Mouse (Mus musculus) mouse trophoblast stem cell (cell line): ENCODE data around the gene Trib2.

Experiments
- in situ Hi-C, 2 experiments: fragments of 300-500 bp; cut with MseI, MboI; formaldehyde crosslinking; loops; 2 replicates in 1 of 2; 3 replicates in 1 of 2; pipeline ENCODE4 v1.15.1; 2025

Gene Trib2

DNA sequence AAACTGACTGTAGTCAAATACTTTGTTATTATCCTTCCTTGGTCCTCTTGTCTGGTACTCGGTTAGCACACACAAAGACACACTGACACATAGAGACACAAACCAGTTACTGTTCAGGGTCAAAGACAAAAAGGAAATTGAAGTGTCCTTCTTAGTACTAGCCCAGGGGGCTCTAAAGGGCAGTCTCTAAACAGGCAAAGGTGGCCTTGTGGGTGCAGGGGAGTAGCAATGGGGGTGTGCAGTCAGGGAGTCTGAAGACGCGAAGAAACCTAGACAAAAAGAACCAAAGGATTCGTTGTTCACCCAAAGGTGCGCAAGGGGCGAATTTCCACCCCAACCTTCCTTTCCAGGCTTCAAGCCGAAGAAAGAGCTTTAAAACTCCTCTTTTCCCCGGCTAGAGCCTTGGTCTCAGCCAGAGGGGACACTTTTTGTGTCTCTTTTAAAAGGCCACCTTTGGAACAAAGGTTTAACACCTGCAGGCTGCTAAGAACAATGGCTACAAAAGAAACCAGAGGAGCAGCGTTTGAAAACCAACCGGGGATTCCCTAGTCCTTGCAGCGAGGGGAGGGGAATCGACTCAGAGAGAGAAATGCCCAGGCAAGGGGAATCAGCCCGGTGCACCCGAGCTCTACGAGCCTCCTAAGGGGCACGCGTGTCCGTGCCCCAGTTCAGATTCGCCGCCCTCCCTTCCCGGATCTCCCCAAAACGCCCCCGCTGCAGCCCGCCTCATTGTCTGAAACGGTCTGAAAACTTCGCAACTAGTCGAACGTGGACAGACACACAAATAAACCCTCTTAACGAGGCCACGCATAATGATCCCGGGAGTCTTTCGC lies 2.3 kb downstream of the Trib2 start:
- in situ Hi-C loops: no loop called here

DNA sequence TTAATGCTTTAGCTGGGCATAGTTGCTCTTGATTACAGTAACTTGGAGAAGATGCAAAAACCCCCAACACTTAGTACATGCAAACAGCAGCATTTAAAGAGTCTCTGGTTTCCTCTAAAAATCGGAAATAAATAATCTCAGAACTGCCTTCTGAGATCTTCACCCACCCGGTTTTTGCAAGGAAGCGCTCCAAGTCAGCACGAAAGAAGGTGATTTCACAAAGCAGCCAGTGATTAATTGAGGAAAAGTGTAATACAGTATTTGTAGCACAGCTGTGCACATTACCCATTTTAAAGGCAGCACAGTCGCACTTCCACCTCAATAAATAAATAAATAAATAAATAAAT lies 2.9 kb downstream of the Trib2 start:
- in situ Hi-C loops: no loop called here

DNA sequence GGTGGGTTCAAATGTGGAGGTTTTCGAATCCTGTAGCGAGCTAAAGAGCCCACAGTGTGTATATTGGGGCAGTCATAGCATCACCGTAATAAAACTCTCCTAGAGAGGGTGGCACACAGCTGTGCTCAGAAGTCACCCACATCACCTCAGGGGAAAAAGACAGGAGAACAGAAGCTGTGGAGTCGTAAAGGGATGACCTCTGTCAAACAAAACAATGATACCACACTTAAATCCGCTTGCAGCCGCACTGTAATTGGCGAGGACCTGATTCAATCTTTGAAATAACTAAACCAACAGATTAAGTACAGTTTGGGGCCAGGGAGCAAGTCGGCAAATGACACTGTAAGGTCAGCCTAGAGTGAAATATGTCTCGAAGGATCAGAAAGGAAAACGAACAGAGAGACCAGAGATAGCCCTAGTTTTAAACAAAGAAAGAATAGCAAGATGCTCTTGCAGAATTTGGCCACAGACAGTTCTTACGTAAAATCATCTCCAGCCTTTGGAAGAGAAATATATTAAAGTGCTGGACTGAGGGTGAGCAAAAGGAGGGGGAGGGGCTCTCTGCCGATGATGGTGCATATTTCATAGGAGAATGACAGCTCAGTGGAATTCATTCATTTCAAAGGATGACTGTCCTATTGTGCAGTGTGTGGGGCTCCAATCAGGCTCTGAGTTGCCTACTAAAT lies 3.4 kb downstream of the Trib2 start:
- in situ Hi-C loops: no loop called here

DNA sequence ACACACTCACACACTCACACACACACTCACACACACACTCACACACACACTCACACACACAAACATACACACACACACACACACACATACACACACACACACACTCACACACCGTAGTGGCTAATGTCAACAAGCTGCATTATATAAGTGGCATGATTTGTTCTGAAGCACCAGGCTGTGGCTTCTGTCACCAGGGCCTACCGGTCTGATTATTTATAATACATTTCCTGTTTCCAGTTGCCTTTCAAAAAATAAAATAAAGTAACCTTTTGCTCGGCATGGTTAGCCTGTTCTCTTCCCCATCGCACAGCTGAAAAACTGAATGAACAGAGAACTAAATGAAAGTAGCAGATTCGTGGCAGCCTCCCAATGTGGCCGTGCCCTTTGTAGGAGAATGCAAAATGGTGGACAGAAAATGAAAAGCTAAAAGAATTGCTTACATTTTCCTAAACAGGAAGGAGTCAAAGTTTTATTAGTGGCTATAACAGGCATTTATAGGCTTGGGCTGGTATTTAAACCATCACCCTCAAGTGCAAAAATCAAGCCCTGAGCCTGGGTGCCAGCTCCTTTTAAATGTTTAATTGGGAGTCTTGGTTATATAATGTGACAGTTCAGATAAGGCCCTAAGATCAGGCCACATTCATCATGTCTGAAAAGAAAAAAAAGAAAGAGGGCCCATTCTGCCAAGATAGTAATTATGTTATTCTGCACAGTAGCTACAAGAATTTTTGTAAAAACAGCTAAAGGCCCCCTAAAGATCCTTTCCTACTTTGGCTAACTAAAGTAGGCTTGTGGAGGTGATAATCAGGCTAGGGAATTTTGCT lies 4.4 kb downstream of the Trib2 start:
- in situ Hi-C loops: no loop called here

DNA sequence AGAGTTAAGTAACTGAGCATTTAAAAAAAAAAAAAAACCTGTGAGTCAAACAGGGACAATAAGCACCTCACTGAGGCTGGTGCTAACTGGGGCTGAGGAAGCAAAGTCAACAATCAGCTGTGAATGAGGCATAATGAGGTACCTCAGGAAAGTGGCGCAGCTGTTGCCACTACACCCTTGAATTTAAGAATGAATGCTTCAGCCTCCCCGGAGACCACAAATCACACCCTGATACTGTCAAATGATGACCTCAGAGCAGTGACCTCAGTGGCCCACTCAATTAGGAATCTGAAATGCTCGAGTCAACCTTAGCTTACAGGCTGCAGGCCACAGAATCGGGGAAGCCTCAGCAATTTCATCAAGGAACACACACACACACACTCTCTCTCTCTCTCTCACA lies 5.0 kb downstream of the Trib2 start:
- in situ Hi-C loops: no loop called here

DNA sequence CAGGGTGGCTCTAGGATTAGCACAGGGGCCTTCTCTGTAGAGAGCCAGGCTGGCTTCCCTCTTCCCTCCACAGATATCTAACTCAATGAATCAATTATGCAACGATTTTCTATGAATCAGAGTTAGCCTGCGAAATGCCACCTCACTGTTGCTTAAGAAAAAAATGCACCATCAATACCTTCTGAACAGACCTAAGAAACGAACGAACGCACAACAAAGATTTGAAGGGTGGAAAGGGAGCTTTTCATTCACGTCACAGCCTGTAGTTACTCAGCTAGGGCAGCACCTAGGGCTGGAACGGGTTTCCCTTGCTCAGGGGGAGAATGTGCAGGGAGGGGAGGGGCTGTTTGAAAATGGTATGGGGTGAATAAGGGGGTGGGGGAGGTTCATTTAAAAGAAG lies 5.8 kb downstream of the Trib2 start:
- in situ Hi-C loops: no loop called here

DNA sequence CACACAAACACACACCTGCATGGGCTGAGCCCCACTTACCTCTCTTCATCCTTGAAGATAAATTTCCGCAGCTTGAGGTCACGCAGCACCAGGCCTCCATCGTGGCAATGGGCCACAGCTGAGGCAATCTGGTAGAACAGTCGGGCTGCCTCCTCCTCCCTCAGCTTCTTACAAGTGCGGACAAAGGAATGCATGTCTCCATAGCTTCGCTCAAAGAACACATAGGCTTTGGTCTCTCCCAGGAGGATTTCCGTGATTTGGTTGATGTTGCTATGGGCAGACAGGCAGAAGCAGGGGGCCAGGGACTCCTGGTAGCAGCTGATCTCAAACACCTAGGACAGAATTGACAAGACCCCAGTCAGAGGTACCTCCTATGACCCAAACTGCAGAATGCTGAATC lies 7.1 kb downstream of the Trib2 start:
- in situ Hi-C loops: no loop called here

DNA sequence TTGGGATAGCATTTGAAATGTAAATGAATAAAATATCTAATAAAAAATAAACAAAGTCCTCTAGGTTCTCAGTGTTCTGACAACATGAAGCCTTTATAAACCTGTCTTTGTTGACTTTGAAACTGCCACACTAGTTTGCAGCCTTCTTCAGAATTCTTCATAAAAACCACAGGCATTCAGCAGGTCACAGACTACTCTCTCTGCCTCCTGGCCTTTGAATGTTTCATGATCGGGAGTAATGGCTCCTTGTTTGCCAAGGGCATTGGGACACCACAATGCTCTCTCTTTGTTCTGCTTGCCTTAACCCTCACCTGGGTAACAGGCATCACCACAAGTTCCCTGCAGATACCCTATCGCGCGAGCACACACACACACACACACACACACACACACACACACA lies 7.5 kb downstream of the Trib2 start:
- in situ Hi-C loops: no loop called here

DNA sequence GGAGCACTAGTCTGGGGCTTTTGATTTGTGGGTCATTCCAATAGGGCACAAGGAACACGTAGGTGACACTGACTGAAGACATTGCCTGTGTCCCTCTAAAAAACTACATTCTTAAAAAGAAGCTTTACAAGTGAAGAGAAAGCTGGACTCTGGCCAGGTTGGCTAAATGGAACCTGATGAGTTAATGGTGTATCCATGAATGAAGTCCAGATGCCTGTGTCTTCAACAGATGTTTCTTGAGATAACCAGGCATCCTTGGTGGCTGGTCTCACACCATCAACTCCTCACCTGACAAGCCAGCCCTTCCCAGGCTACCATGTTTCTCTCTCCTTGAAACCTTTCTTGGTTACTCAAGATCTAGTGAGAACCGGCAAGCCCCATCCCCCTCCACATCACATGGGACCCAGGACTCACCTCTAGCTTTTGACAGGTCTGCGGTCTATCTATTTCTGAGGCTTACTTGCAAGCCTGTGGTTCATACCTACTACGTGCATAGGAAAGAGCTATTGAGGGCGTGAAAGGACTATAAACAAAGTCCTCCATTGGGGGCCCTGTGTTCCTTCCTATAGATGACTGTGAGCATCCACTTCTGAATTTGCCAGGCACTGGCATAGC lies 8.4 kb downstream of the Trib2 start:
- in situ Hi-C loops: no loop called here

DNA sequence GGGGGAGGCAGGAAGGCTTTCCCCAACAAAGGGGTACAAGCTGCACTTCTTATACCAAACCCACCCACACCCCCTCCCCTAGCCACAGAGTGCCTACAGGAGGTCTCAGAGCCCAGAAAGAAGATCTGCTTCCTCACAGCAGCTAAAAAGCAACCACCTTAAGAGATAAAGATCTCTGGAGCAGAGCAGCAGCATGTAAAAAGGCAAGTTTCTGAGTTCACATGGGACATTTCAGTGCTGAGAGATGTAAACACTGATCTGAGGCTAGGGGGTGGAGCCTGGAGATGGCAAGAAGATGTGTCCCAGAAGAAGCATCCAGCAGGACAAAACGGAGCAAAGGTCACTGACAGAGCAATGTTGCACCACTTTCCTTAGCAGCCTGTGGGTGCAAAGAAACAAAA lies 11.8 kb downstream of the Trib2 start:
- in situ Hi-C loops: no loop called here

DNA sequence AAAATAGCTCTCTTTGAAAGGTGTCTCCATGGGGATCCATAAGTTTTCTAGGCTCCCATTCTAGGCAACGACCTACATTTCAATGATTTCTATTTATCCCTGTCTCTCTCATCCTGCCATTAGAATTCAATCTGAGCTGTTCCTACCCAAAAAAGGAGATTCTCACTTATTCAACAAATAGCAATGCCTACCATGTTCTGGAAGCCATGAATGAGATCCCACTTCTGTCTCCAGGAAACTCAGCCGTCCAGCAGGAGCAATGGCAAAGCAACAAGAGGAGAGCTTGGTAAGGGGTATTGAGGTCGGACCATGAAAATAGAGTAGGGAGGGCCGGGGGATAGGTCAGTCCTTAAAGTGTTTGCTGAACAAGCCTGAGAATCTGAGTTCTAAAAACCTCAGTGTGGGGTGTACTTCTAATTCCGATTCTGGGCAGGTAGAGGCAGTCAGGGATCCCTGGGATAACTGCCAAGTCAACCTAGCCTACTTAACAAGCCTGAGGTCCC lies 12.7 kb downstream of the Trib2 start:
- in situ Hi-C loops: no loop called here

DNA sequence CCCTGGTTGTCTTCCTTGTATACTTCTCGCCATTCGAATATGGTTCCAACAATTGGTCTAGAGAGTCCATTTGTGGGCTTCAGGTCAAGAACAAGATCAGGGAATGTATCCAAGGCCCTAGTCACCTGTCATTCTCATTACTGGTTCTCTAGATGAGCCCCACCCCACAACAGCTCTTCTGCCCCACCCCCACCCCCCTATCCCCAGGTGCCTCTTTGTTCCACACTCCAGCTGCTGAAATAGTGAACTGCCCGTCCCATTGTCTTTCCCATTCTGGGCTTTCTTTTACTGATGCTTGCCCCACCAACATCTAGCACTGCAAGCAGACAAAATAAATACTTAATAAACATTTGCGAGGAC lies 15.2 kb downstream of the Trib2 start:
- in situ Hi-C loops: no loop called here

DNA sequence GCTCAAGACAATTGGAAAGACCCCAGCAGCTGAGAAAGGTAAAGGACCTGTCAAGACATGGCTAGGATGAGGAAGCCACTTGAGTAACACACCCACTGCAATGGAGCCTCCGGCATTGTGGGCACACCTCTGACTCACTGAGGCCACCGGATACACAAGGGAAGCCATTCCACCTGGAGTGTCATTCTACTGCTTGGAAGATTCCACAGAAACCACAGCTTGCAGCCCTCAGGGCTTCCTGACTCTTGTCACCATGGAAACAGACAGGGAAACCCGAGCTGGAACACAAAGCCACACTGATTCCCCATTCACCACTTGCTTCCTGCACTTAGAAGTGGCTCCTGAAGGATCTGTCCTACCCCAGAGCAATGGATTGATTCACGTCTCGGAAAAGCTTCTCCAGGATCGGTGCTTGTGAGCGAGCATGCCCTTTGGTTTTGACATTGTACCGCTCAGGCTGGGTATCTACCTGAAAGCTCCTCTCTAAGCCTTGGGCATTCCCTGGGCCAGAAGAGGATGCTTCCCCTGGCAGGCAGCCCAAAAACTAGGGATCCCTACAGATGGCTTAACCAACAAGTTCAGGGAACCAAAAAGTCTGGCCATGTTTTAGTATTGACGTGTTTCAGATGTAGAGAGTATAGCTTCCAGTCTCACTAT lies 15.7 kb downstream of the Trib2 start:
- in situ Hi-C loops: no loop called here

DNA sequence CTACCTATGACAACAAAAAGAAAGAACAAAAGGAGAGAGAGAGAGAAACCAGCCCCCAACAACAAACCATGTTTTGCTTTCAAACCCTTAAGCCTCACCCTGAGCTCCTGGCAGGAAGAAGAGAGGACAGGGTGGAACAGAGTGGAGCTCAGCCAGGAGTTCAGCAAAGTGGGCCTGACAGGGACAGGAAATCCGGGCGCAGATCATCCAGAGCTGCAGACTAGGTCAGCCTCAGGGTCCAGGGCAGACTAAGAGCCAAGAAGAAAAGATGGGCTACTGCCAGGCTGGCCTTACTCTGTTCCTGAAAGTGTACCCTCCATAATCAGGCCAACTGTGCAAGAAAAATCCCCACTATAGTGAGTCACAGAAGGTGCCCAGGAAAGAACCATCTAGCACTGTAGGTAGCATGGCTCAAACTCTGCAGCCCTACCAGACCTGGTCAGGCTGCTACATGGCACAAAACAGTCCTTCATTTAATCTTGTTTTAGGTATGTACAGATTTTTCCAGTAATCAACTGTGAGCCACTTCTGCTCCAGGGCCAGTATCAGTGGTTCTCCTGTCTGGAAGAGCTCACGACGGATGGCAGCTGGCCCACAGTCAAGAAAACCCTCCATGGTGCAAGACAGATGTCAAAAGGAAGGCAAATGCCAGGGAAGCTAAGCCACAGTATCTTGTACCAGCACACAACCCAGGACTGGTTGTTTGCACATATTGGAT lies 16.4 kb downstream of the Trib2 start:
- in situ Hi-C loops: no loop called here

DNA sequence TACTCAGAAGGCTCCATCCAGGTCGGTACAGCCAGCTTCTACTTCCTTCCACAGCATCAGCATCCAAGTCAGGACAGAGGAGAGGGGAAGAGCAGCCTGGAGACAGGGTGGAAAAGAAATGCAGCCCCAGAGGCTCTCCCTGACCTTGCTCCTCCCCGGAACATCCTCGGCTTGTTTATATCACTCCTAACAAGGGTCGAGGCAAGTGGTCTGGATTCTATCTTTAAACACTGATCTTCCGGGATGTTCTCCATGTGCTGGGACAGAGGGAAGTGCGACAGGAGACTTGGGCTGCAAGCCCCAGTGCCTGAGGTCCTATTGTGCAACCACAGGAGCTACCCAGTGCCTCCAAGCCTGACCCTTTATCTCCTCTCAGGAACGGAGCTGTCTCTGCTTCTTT lies 18.7 kb downstream of the Trib2 start:
- in situ Hi-C loops: no loop called here

DNA sequence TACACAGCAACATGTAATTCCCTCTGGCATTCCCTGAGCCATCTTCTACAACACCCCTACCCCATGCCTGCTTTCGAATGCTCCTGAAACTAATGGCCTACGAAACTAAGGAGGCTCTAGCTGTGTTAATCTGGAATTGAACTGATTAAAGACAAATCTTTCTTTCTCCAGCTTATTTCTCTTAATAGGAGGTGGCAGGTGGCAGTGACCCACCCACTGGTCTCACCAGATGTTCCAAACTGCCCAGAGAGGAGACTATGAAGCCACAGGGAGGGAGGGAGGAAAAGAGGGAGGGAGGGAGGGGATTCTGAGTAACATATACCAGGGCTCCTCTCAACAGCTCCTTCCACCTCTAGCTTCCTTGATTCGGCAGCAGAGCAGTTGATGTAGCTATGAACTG lies 20.8 kb downstream of the Trib2 start:
- in situ Hi-C loops: no loop called here

DNA sequence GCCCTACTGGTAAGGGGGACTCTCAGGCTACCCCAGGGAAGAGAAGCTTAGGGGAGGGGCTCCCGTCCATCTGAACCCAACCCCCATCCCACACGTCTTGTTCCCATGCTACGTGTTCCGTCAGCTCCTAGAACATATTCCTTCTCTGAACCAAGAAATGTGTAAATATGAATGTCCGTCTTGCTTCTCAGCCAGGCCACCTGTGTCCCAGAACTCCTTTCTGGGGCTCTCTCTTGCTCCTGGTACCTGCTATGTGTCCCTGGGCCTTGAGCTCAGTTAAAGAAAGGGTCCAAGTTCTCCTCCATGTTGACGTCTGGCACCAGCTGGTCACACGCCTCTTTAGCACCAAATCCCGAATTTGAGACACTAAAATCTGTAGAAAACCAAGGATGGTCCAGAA lies 23.4 kb downstream of the Trib2 start:
- in situ Hi-C loops: no loop called here

DNA sequence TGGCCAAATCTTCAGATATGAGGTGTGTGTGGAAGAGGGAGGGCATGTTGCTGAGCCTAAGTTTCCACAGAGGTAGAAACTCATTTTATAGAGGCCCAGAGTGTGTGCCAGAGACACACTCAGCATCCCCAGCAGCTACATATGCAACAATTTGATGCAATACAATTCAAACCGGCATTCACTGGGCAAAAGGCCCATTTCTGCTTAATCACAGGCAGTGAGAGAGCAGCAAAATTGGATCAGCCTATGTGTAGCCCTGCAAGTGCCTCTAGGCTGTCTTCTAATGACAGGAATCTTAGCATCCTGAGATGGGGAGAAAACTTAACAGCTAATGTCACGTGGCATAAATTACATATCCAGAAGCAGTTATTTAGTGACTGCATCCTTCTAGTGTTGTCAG lies 26.5 kb downstream of the Trib2 start:
- in situ Hi-C loops: no loop called here

DNA sequence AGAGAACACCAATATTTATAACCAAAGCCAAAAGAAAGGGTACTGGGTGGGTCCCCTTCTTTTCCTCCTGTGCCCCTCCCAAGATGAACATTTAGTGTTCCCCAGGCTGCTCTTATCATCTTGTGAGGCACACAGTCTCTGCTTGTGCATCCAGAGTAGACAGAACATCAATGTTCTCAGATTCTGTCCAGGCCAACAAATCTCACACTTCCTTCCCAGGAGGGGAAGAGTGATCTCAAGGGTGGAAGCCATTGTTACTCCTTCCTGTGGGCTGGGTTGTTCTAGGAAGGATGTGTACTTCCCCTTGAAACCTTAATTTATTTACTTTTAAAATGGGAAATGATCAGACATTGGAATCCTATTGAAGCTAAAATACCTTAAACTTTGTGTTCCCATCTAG lies 39.7 kb downstream of the Trib2 start:
- in situ Hi-C loops: no loop called here

DNA sequence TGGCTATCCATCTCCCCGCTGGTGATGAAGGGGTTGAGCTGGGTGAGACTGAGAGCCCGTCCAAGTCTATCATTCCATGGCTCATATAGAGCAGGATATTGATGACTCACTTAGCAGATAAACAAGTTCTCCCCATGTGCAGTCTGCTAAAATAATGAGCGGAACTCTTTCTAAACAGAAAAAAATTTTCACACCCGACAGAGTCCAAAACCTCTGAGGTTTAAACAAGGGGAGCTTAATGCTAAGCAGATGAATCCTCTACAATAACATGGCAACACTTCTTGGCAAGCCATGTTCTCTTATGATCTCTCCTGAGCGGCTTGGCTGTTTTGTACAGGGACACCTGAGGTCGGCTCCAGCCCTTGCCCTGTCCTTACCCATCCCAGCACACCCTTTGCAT lies 45.0 kb downstream of the Trib2 start:
- in situ Hi-C loops: no loop called here

DNA sequence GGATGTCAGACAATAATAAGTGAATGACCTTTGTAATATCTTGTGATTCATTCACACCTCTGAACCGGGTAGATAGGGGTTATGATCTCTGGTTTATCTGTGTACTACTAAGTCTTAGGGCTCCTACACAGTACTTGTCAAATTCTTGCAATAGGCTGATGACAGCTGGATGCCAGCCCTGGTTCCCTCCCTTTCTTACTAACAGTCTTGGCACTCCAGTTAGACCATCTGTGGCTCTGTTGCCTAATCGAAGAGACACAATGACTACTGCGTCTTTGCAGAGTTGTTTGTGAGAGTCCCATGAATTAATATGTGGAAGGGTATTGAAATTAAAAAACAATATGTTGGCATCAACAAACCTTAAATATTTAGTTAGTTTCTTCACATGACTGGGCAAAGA lies 48.2 kb downstream of the Trib2 start:
- in situ Hi-C loops: no loop called here
